Mouse (Mus musculus): ENCODE data around the gene Fam204a. TPM values are rescaled to one million over a fixed set of nuclear protein-coding genes. Genes with fewer than 3 reads are reported as not detected.

Gene Fam204a
- polyA plus RNA-seq, 1 experiment, result 2.4 TPM

DNA sequence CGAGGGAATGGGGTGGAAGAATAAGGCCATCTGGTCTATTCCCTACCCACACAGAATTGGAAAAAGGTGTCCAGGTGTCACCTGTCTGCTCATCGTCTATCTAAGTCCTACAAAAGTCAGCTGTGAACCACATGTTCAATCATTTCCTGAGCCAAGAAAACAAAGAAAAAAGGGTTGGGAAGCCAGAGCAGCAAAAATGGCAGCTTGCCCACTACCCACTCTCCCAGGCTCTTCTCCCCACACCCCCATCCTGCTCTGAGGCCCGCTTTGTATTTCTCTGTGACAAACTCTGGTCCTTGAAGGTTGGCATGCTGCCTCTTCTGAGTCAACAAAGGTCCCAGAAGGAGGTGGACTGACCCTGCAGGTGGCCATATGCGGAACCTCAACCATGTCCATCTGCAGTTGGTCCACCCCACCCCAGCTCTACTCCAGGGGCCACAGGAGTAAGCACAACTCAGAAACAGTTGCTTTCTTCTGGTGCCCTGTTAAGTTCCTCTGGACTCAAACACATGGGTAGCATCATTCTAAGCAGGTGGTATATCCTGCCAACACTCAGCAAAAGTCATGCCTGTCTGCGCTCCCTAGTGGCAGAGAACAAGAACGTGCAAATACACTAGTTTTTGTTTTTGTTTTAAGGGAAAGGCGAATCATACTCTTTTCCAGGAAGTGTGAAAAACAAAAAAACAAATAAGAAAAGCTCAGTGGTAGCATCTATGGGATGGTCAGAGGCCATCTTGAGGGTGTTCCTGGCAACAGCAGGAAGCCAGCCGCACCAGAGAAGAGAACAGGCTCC lies 47.5 kb downstream of the Fam204a start:
- WGBS, result 76% methylated on average over 8 of the region's 8 CpGs
- no peak for DNase-seq (ENCODE audit: low read depth, low spot score)

DNA sequence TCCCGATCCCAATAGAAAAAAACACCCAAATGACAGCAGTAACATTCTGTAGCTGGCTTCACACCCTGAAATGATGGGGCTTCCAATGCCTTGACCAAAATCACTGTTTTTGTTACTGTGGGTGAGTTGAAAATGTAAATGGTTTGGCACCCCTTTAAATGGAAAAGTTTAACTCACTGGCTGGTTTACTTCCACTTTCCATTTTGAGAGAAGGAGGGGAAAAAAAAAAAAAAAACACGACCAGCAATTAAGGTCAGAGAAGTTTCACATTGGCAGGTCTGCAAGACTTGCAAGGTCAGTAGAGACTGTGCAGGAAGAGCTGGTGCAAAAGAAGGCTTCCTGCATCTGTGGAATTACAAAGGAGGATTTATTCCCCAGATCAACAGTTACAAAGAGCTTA lies 61.1 kb downstream of the Fam204a start:
- 33% methylated on average over 2 of the region's 2 CpGs for WGBS
- DNase-seq (ENCODE audit: low read depth, low spot score), result no peak

DNA sequence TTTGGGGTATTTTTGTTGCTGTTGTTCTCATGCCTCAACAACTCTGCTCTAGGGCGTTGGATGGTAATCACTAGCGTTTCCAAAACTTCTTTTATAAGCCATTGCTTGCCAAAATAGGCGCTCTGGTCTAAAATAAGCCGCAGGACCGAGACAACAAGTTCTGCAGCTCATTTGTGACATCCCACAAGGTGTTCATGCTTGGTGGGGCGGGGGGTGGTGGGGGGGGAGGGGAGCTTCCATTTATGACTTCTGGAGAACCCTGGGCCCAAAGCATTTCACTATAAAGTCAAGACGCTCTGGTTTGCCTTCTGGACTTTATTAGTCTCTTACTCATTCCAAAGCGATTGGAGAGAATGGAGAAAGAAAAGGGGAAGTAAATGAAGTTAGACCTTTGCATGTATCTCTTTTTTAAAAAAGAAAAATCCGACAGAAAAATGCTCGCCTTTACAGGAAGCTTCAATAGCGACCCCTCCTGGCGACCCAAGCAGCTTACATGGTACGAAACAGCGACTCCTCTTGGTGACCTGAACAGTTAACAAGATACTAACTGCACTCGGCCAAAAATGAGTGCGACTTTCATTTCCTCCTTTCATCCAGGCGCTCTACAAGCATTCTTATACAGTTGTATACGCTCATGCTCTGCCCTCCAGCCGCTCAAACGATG lies 65.8 kb downstream of the Fam204a start:
- no peak for DNase-seq (ENCODE audit: low read depth, low spot score)
- 19% methylated on average over 20 of the region's 20 CpGs for WGBS

DNA sequence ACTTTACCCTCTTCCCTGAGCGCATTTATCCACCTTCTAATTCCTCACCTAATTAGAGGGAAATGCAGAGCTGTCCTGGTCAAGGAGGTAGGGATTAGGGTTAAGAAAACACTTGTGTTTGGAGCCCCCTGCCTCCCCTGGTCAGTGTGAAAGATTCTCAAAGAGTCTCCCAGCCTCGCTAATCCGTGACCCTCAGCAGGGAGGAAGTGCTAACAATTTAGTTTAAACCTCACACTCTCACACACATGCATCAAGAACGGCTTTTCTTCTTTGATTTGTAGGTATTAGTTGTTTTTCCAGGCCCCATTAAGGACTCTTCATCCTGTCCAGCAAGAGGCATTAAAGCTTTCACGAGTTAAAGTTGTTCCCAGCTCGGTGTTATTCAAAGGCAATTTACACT lies 66.7 kb downstream of the Fam204a start:
- no peak for DNase-seq (ENCODE audit: low read depth, low spot score)

DNA sequence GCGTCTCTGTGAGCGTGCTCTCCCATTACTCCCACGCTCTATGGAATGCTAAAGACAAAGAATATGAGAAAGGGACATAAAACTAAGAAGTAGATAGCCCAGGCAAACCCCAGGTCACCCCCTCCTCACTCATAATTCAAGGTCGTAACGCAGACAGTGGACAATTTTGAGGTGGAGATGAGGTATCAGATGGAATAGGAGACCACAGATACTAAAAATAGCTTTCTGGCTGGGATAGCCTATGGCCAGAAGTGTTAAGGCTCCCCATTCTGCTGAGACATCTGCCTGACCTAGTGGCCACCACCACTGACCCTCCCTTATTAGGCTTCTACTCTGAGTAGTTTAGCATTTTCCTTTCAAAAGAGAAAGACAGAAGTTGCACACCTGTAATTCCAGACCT lies 71.2 kb downstream of the Fam204a start:
- whole genome bisulfite sequencing, result 80% methylated on average over 5 of the region's 5 CpGs
- no peak for DNase-seq (ENCODE audit: low read depth, low spot score)

More for the DNA sequence above, 66.7 kb downstream of the Fam204a start:
- 46% methylated on average over 6 of the region's 6 CpGs for WGBS

DNA sequence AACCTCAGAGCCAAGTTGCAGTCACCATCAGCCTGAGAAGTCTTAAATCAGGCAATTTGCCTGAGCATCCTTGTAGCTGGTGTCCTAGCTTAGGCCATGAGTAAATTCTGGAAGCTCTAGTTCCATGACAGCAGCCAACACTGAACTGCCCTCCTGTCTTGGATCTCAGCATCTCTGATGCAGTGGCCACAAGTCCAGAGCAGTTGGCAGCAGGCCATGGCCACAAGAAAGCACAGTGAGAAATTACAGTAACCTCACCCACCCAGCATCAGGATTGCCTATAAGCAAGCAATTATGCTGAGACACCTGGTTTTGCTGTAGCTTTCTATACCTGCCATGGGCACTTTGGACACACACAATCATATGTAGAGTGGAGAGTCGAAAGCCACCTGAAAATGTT lies 73.4 kb downstream of the Fam204a start:
- no peak for DNase-seq (ENCODE audit: low read depth, low spot score)
- WGBS, result 83% methylated on average over 1 of the region's 1 CpGs

DNA sequence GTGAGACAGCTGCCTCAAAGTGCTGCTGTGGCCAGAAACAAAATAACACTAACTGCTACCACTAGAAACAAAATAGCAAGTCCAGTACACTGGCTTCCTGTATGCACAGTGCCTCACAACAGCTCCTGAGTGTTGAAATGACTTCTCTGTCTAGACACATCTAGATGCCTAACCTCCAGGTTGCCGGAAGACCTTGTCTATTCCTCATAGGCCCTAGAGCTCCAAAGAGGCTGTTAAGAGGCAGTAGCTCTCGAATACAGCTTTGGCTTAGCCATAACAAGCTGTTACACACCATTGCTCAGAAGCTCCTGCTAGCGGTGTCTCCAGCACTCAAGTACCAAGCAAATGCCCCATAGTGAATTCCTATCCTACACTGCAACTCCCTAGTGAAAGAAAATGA lies 76.4 kb downstream of the Fam204a start:
- no peak for DNase-seq (ENCODE audit: low read depth, low spot score)
- 80% methylated on average over 3 of the region's 3 CpGs for WGBS

DNA sequence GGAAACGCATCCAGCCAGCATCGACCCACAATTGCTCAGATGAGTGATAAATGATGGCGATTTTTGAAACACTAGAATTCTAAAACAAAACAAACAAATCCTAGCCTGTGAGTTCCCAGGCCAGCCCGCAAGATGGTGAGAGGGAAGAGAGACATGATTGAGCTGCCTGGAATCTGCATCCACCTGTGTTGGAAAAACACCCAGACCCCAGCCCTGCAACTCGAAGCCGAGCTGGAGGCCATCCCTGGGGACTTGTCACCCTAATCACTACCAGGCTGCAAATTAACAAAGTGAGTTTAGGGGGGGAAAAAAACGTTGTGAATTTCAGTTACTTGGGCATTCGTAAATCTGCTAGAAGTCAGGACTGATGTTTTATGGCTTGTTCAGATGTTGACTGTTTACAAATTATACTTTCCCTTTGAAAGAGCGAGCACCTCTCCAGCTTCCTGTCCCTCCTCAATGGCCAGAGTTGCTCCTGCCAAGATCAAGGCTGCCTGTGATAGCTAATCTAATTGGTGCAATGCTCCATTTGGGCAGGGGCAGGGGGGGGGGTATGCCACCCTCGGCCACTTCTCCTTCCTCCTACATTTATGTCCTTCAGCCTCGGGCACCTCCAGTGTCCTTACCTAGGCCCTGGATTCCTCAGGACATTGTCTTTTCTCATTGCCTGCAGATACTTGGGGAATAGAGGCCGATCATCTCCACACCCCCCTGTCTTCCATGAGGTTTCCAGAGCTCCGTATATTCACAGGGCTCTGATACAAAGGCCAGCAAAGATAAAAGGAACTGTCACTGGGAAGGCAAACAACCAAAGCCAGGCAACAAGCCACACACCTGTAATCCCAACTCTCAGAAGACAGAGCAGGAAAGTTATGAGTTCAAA lies 77.2 kb downstream of the Fam204a start:
- DNase-seq (ENCODE audit: low read depth, low spot score), result no peak
- 23% methylated on average over 13 of the region's 13 CpGs for WGBS

Other genes with a start within 250 kb of the Fam204a start
- gene Prlhr, start 241.6 kb upstream of the Fam204a start, polyA plus RNA-seq (2012; rRNA removed), result not detected in 2 replicates